Mouse (Mus musculus): ENCODE measurements at regions not wholly inside any gene's neighbourhood (a gene's known extent, or its start where the extent isn't known, plus 50 kb on each side); places are given as distances from the start of the nearest gene placed in this dataset.

- DNase-seq, result no peak
These were observed 87.0 kb upstream of the Itprid2 start for GRCm38 (mm10) chr2:79548039-79548600.

- DNase-seq, result no peak
These were observed 85.4 kb upstream of the Itprid2 start for GRCm38 (mm10) chr2:79549781-79550180.

- no peak for DNase-seq
These were observed 84.7 kb upstream of the Itprid2 start for GRCm38 (mm10) chr2:79550432-79550831.

DNA sequence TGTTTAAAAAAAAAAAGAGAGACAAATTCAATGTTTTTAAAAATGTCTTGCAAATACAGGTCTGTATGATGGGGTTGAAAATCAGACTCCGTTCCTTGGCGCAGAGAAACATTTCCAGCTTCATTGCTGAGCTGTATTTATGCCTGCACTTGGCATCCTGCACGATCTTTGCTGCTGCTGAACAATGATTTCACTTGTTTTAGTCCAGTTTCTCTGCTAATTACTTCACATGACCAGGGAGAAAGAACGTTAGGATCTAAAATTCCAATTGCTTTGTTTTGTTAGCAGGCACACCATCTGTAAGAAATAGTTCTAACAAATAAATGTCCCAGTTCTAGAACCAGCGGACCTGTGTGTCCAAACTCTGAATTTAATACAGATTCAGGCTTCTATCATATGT is 82.7 kb upstream of the Itprid2 start:
- DNase-seq, result no peak

DNA sequence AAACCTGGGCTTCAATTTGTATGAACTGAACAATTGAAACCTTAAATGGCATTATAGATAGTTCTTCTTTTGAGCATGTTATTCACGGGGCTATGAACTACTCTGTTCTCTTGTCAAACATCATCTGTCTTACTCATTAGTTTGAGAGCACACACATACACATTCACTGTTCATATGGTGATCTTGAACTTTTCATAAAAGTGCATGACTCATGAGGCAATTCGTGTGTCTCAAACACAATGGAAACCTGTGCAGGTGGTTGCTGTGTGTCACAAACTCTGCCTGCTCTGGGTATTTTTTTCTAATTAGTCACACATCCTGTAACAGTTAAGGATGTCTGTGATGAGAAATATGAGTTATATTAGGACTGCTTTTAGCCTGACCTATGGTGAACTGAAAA is 79.8 kb upstream of the Itprid2 start:
- no peak for DNase-seq

GRCm38 (mm10) chr2:79557361-79557760 is 77.8 kb upstream of the Itprid2 start:
- DNase-seq, result no peak

DNA sequence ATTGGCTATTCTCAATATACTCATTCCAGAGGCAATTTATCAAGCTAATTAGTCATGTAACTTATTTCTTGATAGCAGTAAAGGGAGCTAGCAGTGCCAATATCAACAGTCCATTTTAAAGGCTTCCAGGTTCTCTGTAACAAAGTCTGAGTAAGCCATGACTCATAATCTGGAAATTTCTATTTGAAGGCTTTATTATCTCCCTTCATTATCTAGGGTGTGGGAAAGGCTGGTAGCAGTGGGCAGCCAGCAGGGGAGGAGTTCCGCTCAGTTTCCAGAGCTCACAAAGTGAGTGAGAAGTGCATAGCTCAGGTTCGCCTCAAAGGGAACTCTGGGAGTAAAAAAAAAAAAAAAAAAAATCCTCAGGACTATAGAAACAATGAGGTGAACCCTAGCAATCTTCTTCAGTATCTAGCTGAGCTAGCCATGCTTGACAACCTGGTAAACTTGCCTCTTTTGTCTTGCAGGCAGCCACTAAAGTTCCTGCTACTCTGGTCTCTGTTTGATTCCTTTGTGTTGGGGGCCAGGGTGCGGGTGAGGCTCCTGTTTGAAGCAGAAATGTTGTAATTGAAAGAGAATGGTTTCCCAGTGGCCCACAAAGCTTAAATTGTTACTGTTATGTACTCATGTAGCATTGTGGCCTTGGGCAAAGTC is 68.7 kb upstream of the Itprid2 start:
- DNase-seq, result peak; percentile 19

GRCm38 (mm10) chr2:79567413-79567934 is 67.7 kb upstream of the Itprid2 start:
- DNase-seq, result no peak

DNA sequence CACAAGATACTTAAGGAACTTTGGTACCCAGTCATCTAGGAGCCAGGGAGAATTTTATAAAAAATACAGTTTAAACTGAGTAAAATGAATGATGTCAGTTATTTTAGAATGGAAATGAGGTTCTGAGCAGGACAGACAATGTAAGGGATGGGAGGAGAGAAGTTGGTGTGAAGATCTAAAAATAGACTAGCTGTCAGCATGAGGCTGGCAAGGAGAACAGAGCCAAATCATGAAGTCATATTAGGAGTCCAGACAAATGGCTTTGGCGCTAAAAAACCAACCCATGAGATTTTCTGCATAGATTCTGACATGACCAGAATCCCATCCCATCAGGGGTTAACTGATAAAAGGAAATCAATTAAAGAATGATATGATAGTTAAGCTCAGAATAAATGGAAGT is 65.5 kb upstream of the Itprid2 start:
- no peak for DNase-seq

- DNase-seq, result no peak
These were observed 63.2 kb upstream of the Itprid2 start for GRCm38 (mm10) chr2:79571910-79572309.

- no peak for DNase-seq
These were observed 60.1 kb upstream of the Itprid2 start for GRCm38 (mm10) chr2:79575074-79575473.

DNA sequence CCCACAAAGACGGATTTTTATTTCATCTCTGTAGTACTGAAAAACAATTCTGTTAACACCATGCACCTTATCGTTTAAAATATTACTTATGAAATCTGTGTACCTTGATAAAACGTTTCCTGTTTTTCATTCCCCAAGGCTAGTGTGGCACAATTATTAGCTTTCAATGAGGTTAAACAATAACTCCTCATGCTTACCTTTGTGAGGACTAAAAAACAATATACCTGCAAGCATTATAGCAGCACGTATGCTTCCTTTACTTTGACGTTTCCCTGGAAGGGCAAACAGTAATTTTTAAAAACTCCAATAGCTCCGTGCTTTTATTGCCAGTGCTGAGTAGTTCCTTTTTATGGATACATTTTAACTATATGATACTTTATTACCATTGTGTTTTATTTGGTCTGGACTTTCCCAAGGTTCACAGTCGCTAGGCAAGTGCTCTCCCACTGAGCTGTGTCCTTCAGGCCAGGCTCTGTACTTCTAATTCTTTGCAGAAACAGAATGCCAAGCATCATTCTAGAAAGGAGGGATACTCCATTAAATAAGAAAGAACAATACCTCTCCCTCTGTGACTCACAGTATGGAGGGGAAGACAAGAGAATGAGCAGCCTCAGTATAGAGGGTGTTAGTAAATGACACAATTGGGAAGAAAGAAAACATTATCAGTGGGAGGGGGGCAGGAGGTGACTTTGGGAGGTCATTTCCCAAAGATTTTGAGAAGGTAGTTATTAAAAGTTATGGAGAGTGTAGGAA is 50.0 kb upstream of the Itprid2 start:
- DNase-seq, result no peak
